In genomic region chr16:13141220-13141619, GRCm38 (mm10) we compare ENCODE assay signal across 22 mouse cellular contexts. TPM values are rescaled to one million over a fixed set of nuclear protein-coding genes. Genes with fewer than 3 reads are reported as not detected.
DNase-seq lines count a peak whose midpoint lies in the region; ATAC-seq lines count a peak whose summit lies in the region.
"Had no signal": no experiment of that assay in that cellular context is flagged by ENCODE, and none has a peak within 500 bp of the region (broad histone marks: within the 10 kb centered on the region; RNA-seq: fewer than 3 reads in every experiment).

No protein-coding gene starts in this region.

- H3K9me3 ChIP-seq in kidney, embryonic 16.5 days (ENCODE audit: low read length), result no peaks in the 10 kb centered on the region
- H3K9me3 ChIP-seq in megakaryocyte, embryonic 14.5 days, result peaks cover 4% of the 10 kb centered on the region; the same call in 1 of the 2 replicates
- H3K9me3 ChIP-seq: embryonic facial prominence, embryonic 13.5 days; embryonic facial prominence, embryonic 15.5 days; forebrain, embryonic 10.5 days; forebrain, embryonic 13.5 days had no signal

- H3K9ac ChIP-seq in kidney, embryonic 16.5 days (replicated peaks; ENCODE audit: low read length), result no peak overlapping the region
- H3K9ac ChIP-seq: embryonic facial prominence, embryonic 13.5 days; embryonic facial prominence, embryonic 15.5 days; forebrain, embryonic 13.5 days had no signal

- H3K27ac ChIP-seq in kidney, embryonic 16.5 days (ENCODE audit: low read length), result no peak overlapping the region
- H3K27ac ChIP-seq: embryonic facial prominence, embryonic 13.5 days; embryonic facial prominence, embryonic 15.5 days; forebrain, embryonic 10.5 days; forebrain, embryonic 13.5 days had no signal

- no peaks in the 10 kb centered on the region for H3K27me3 ChIP-seq in kidney, embryonic 16.5 days (ENCODE audit: insufficient read depth, low read length)
- H3K27me3 ChIP-seq in megakaryocyte, embryonic 14.5 days (replicated peaks), result no peaks in the 10 kb centered on the region
- H3K27me3 ChIP-seq: embryonic facial prominence, embryonic 13.5 days; embryonic facial prominence, embryonic 15.5 days; forebrain, embryonic 13.5 days had no signal

- 89% methylated on average over 6 of the region's 6 CpGs for WGBS in kidney, embryonic 16.5 days

- H3K4me1 ChIP-seq in kidney, embryonic 16.5 days (ENCODE audit: insufficient read depth, low read length), result no peaks in the 10 kb centered on the region
- H3K4me1 ChIP-seq in megakaryocyte, embryonic 14.5 days, result no peaks in the 10 kb centered on the region
- H3K4me1 ChIP-seq: embryonic facial prominence, embryonic 13.5 days; embryonic facial prominence, embryonic 15.5 days; forebrain, embryonic 10.5 days; forebrain, embryonic 13.5 days had no signal

- ATAC-seq in kidney, embryonic 16.5 days (ENCODE audit: low FRiP score, low TSS enrichment), result peak; percentile 61; the same call in 1 of the 2 replicates
- no peak for ATAC-seq in megakaryocyte, adult 5-6 weeks (ENCODE audit: poor library complexity, severe bottlenecking)
- ATAC-seq: forebrain, embryonic 13.5 days; forebrain, embryonic 16.5 days had no signal

- intact Hi-C loops in heart, postnatal 14 days (cut with DNase I), result no loop called here

- H3K36me3 ChIP-seq in kidney, embryonic 16.5 days (ENCODE audit: insufficient read depth, low read length), result peaks cover 26% of the 10 kb centered on the region
- H3K36me3 ChIP-seq in megakaryocyte, embryonic 14.5 days (replicated peaks; ENCODE audit: low read length), result peaks cover 62% of the 10 kb centered on the region

- H3K4me2 ChIP-seq in kidney, embryonic 16.5 days (replicated peaks; ENCODE audit: low read depth, low read length), result no peak overlapping the region
- H3K4me2 ChIP-seq: embryonic facial prominence, embryonic 13.5 days; embryonic facial prominence, embryonic 15.5 days; forebrain, embryonic 13.5 days had no signal

- no peak overlapping the region for H3K4me3 ChIP-seq in kidney, embryonic 16.5 days (ENCODE audit: low read length)
- peak overlapping the region; percentile 74 for H3K4me3 ChIP-seq in megakaryocyte, embryonic 14.5 days (replicated peaks)
- H3K4me3 ChIP-seq: embryonic facial prominence, embryonic 13.5 days; embryonic facial prominence, embryonic 15.5 days; erythroblast, embryonic 14.5 days; forebrain, embryonic 10.5 days; forebrain, embryonic 13.5 days had no signal

- DNase-seq in heart, adult 11 months, result peak; percentile 78
- no peak for DNase-seq in heart, postnatal 14 days
- no peak for DNase-seq in kidney, postnatal 10 days
- DNase-seq: adrenal gland, adult 2 months; adrenal gland, postnatal 10 days; adrenal gland, postnatal 25 days; cerebellum, adult 11 months; cerebellum, adult 18-20 months; cerebellum, adult 8-10 months; cerebellum, adult 9-11 months; cerebellum, postnatal 14 days; cerebellum, postnatal 36 days; embryo, embryonic 11 days had no signal

RNA-seq across cellular contexts. Expression of gene Ercc4, which starts 31.7 kb away (rescaled TPM):
- total RNA-seq in heart, postnatal 14 days (2021), result 1 to 10 TPM; 7.9 to 8.7 TPM
- 14.4 and 16.7 TPM in 2 replicates for polyA plus RNA-seq in kidney, embryonic 16.5 days (2015; fragmentation: Nextera tagmentation; extraction: Ambion mirVana)
- 2.4 and 3.0 TPM in 2 replicates for polyA plus RNA-seq in megakaryocyte, embryonic 14.5 days (2012; ENCODE audit: insufficient read depth, low replicate concordance)
- total RNA-seq in megakaryocyte, adult 5-6 weeks (2015), result 8.6 and 13.0 TPM in 2 replicates
- total RNA-seq in megakaryocyte, adult 5-6 weeks (2017), result 7.7 and 7.9 TPM in 2 replicates
